Mouse (Mus musculus) thymus, postnatal 14 days (tissue): Measurements from ENCODE around the gene Tagln2.

Experiments used
- DNase-seq: peaks from one replicate; pipeline ENCODE4 v3.0.0; 2021

Gene Tagln2

GRCm38 (mm10) chr1:172499765-172500441, at the start of gene Tagln2:
Tagln2 (plus strand) TSS chr1:172500047.
- peak; percentile 67 for DNase-seq

GRCm38 (mm10) chr1:172450226-172450625, 49.6 kb upstream of the Tagln2 start:
- DNase-seq, result no peak

- no peak for DNase-seq
These were observed 48.9 kb upstream of the Tagln2 start for GRCm38 (mm10) chr1:172450848-172451470.

- no peak for DNase-seq
These were observed 46.9 kb upstream of the Tagln2 start for GRCm38 (mm10) chr1:172452911-172453310.

- no peak for DNase-seq
These were observed 46.0 kb upstream of the Tagln2 start for GRCm38 (mm10) chr1:172453810-172454209.

- DNase-seq, result peak; percentile 42
These were observed 44.4 kb upstream of the Tagln2 start for GRCm38 (mm10) chr1:172455416-172455815.

- peak; percentile 10 for DNase-seq
These were observed 43.7 kb upstream of the Tagln2 start for GRCm38 (mm10) chr1:172456001-172456677.

- no peak for DNase-seq
These were observed 42.7 kb upstream of the Tagln2 start for GRCm38 (mm10) chr1:172457196-172457595.

- no peak for DNase-seq
These were observed 41.8 kb upstream of the Tagln2 start for GRCm38 (mm10) chr1:172458041-172458440.

GRCm38 (mm10) chr1:172461602-172462001, 38.2 kb upstream of the Tagln2 start:
- DNase-seq, result no peak

- DNase-seq, result no peak
These were observed 37.3 kb upstream of the Tagln2 start for GRCm38 (mm10) chr1:172462534-172462933.

- no peak for DNase-seq
These were observed 36.2 kb upstream of the Tagln2 start for GRCm38 (mm10) chr1:172463387-172464333.

GRCm38 (mm10) chr1:172468301-172468877, 31.5 kb upstream of the Tagln2 start:
- DNase-seq, result no peak

- DNase-seq, result no peak
These were observed 30.5 kb upstream of the Tagln2 start for GRCm38 (mm10) chr1:172469373-172469772.

GRCm38 (mm10) chr1:172469810-172470448, 29.9 kb upstream of the Tagln2 start:
- DNase-seq, result no peak

- DNase-seq, result no peak
These were observed 26.9 kb upstream of the Tagln2 start for GRCm38 (mm10) chr1:172472909-172473308.

- no peak for DNase-seq
These were observed 25.7 kb upstream of the Tagln2 start for GRCm38 (mm10) chr1:172474196-172474595.

- DNase-seq, result no peak
These were observed 24.6 kb upstream of the Tagln2 start, which contains the start of gene Slamf9 for GRCm38 (mm10) chr1:172475054-172475741. Slamf9 (plus strand) TSS chr1:172475358.

- DNase-seq, result no peak
These were observed 21.8 kb upstream of the Tagln2 start for GRCm38 (mm10) chr1:172478020-172478419.

GRCm38 (mm10) chr1:172480376-172480775, 19.5 kb upstream of the Tagln2 start:
- DNase-seq, result no peak

- no peak for DNase-seq
These were observed 18.7 kb upstream of the Tagln2 start for GRCm38 (mm10) chr1:172481111-172481510.
